ENCODE assay signal across 24 mouse cellular contexts in genomic region chr14:33162238-33162637, GRCm38 (mm10). TPM values are rescaled to one million over a fixed set of nuclear protein-coding genes. Genes with fewer than 3 reads are reported as not detected.
DNase-seq lines count a peak whose midpoint lies in the region; ATAC-seq and TF ChIP-seq lines count a peak whose summit lies in the region.
"Had no signal": no experiment of that assay in that cellular context is flagged by ENCODE, and none has a peak within 500 bp of the region (broad histone marks: within the 10 kb centered on the region; RNA-seq: fewer than 3 reads in every experiment).

No protein-coding gene starts in this region.

- H3K4me2 ChIP-seq in heart, embryonic 15.5 days = no peak overlapping the region
- no peak overlapping the region for H3K4me2 ChIP-seq in heart, embryonic 11.5 days
- H3K4me2 ChIP-seq in heart, postnatal 0 days (ENCODE audit: low read depth, low read length) = no peak overlapping the region
- H3K4me2 ChIP-seq: embryonic facial prominence, embryonic 12.5 days; forebrain, embryonic 13.5 days; forebrain, embryonic 15.5 days had no signal

- H3K9me3 ChIP-seq in heart, embryonic 10.5 days = no peaks in the 10 kb centered on the region
- H3K9me3 ChIP-seq in heart, embryonic 15.5 days (replicated peaks) = no peaks in the 10 kb centered on the region
- H3K9me3 ChIP-seq in heart, embryonic 11.5 days (replicated peaks; ENCODE audit: control insufficient read depth, low read length) = no peaks in the 10 kb centered on the region
- no peaks in the 10 kb centered on the region for H3K9me3 ChIP-seq in heart, postnatal 0 days (replicated peaks; ENCODE audit: control insufficient read depth, low read length)
- H3K9me3 ChIP-seq: embryonic facial prominence, embryonic 10.5 days; embryonic facial prominence, embryonic 12.5 days; forebrain, embryonic 13.5 days; forebrain, embryonic 15.5 days had no signal

- H3K27me3 ChIP-seq in heart, embryonic 10.5 days (ENCODE audit: insufficient read depth, poor library complexity, severe bottlenecking) = no peaks in the 10 kb centered on the region
- no peaks in the 10 kb centered on the region for H3K27me3 ChIP-seq in heart, embryonic 15.5 days
- no peaks in the 10 kb centered on the region for H3K27me3 ChIP-seq in heart, embryonic 11.5 days (ENCODE audit: control insufficient read depth, insufficient read depth, low read length)
- H3K27me3 ChIP-seq in heart, postnatal 0 days (ENCODE audit: control insufficient read depth, insufficient read depth, low read length) = no peaks in the 10 kb centered on the region
- H3K27me3 ChIP-seq: CH12.LX; embryonic facial prominence, embryonic 12.5 days; forebrain, embryonic 13.5 days; forebrain, embryonic 15.5 days had no signal

- H3K4me1 ChIP-seq in heart, embryonic 10.5 days = peaks cover 20% of the 10 kb centered on the region; the same call in 1 of the 2 replicates
- peaks cover 16% of the 10 kb centered on the region for H3K4me1 ChIP-seq in heart, embryonic 15.5 days (replicated peaks)
- H3K4me1 ChIP-seq in heart, embryonic 11.5 days (ENCODE audit: control insufficient read depth, insufficient read depth, low read length) = 0 out of 2 replicates have a peak, but pooled peaks cover 5% of the 10 kb centered on the region
- H3K4me1 ChIP-seq in heart, postnatal 0 days (ENCODE audit: control insufficient read depth, insufficient read depth) = peaks cover 23% of the 10 kb centered on the region
- H3K4me1 ChIP-seq: embryonic facial prominence, embryonic 10.5 days; embryonic facial prominence, embryonic 12.5 days; forebrain, embryonic 13.5 days; forebrain, embryonic 15.5 days had no signal

- H3K4me3 ChIP-seq in heart, embryonic 10.5 days = no peak overlapping the region
- H3K4me3 ChIP-seq in heart, embryonic 15.5 days = no peak overlapping the region
- no peak overlapping the region for H3K4me3 ChIP-seq in heart, embryonic 11.5 days (ENCODE audit: low read depth, low read length)
- no peak overlapping the region for H3K4me3 ChIP-seq in heart, postnatal 0 days (ENCODE audit: low read depth, low read length)
- H3K4me3 ChIP-seq: embryonic facial prominence, embryonic 10.5 days; embryonic facial prominence, embryonic 12.5 days; forebrain, embryonic 13.5 days; forebrain, embryonic 15.5 days had no signal

- peak overlapping the region; percentile 60 for H3K27ac ChIP-seq in heart, embryonic 10.5 days
- H3K27ac ChIP-seq in heart, embryonic 15.5 days = peak overlapping the region; percentile 73
- no peak overlapping the region for H3K27ac ChIP-seq in heart, embryonic 11.5 days (ENCODE audit: low read depth, low read length)
- peak overlapping the region; percentile 56; the same call in 1 of the 2 replicates for H3K27ac ChIP-seq in heart, postnatal 0 days (ENCODE audit: low read depth)
- H3K27ac ChIP-seq: embryonic facial prominence, embryonic 10.5 days; embryonic facial prominence, embryonic 12.5 days; forebrain, embryonic 13.5 days; forebrain, embryonic 15.5 days had no signal

- no peak for ATAC-seq in heart, embryonic 15.5 days (replicated peaks; ENCODE audit: insufficient number of reproducible peaks, insufficient read depth, low FRiP score, low read depth)
- ATAC-seq in heart, embryonic 11.5 days (replicated peaks; ENCODE audit: insufficient number of reproducible peaks, low FRiP score, low TSS enrichment) = no peak
- ATAC-seq in heart, postnatal 0 days (ENCODE audit: insufficient read depth, low read depth) = peak; percentile 71
- ATAC-seq: activated CD4-positive, CD25-positive, alpha-beta regulatory T cell, adult 4 months; CD4-positive, CD25-positive, alpha-beta regulatory T cell, adult 4 months; forebrain, embryonic 13.5 days; forebrain, embryonic 15.5 days; Patski had no signal

- 49% methylated on average over 5 of the region's 5 CpGs for WGBS in heart, embryonic 10.5 days
- 42% methylated on average over 5 of the region's 5 CpGs for WGBS in heart, embryonic 15.5 days
- 46% methylated on average over 5 of the region's 5 CpGs for WGBS in heart, embryonic 11.5 days (ENCODE audit: insufficient replicate concordance)
- WGBS in heart, postnatal 0 days = 33% methylated on average over 5 of the region's 5 CpGs

- no peak for DNase-seq in heart, embryonic 10.5 days (ENCODE audit: low spot score)
- DNase-seq in heart, postnatal 14 days = no peak
- DNase-seq in heart, postnatal 0 days (ENCODE audit: low spot score) = peak; percentile 49
- no peak for DNase-seq in heart, postnatal 36 days
- DNase-seq: adrenal gland, adult 8-10 months; adrenal gland, postnatal 14 days; adrenal gland, postnatal 36 days; B cell, adult 2 months; cerebellum, adult 11-12 months; cerebellum, adult 2 months; cerebellum, adult 9-10 months; cerebellum, postnatal 10 days; cerebellum, postnatal 25 days had no signal

- intact Hi-C loops in heart, postnatal 14 days (cut with DNase I) = no loop called here
- intact Hi-C loops in heart, postnatal 36 days (cut with DNase I) = no loop called here

- no peak overlapping the region for H3K9ac ChIP-seq in heart, embryonic 15.5 days
- no peak overlapping the region for H3K9ac ChIP-seq in heart, embryonic 11.5 days (ENCODE audit: low read depth, low read length)
- H3K9ac ChIP-seq in heart, postnatal 0 days (replicated peaks; ENCODE audit: low read depth, low read length) = no peak overlapping the region
- H3K9ac ChIP-seq: embryonic facial prominence, embryonic 12.5 days; forebrain, embryonic 13.5 days; forebrain, embryonic 15.5 days had no signal

- TF ChIP-seq CTCF in heart, postnatal 0 days (IDR thresholded peaks at IDR 0.05; ENCODE audit: low read depth) = no peak

- H3K36me3 ChIP-seq in heart, embryonic 10.5 days = no peaks in the 10 kb centered on the region
- no peaks in the 10 kb centered on the region for H3K36me3 ChIP-seq in heart, embryonic 15.5 days
- H3K36me3 ChIP-seq in heart, embryonic 11.5 days (ENCODE audit: control insufficient read depth, insufficient read depth, low read length) = no peaks in the 10 kb centered on the region
- no peaks in the 10 kb centered on the region for H3K36me3 ChIP-seq in heart, postnatal 0 days (replicated peaks; ENCODE audit: control insufficient read depth, insufficient read depth, low read length)
- H3K36me3 ChIP-seq: embryonic facial prominence, embryonic 10.5 days; embryonic facial prominence, embryonic 12.5 days; forebrain, embryonic 15.5 days; G1E had no signal

- no peak for TF ChIP-seq EP300 in heart, postnatal 0 days (IDR thresholded peaks at IDR 0.05; ENCODE audit: low read depth)

RNA-seq across cellular contexts. Expression of gene Wdfy4, which starts 23.1 kb away (rescaled TPM):
- polyA plus RNA-seq in heart, embryonic 10.5 days (2016; fragmentation: Nextera tagmentation; extraction: Ambion mirVana) = 0.23 and 0.27 TPM in 2 replicates
- 1 to 10 TPM; 2.3 to 3.1 TPM for total RNA-seq in heart, postnatal 14 days (2021)
- 0.33 and 1.1 TPM in 2 replicates for polyA plus RNA-seq in heart, embryonic 15.5 days (2015; fragmentation: Nextera tagmentation; extraction: Ambion mirVana)
- 0.19 and 0.30 TPM in 2 replicates for polyA plus RNA-seq in heart, embryonic 11.5 days (2014; fragmentation: Nextera tagmentation; extraction: Ambion mirVana)
- 1.4 and 1.5 TPM in 2 replicates for total RNA-seq in heart, postnatal 0 days (2014; rRNA removed; ENCODE audit: low replicate concordance)
- polyA plus RNA-seq in heart, postnatal 0 days (2015; fragmentation: Nextera tagmentation; extraction: Ambion mirVana) = 0.11 and 0.14 TPM in 2 replicates
- 1 to 10 TPM; 2.1 to 3.1 TPM for total RNA-seq in heart, postnatal 36 days (2021)
- total RNA-seq: G1E had no signal
- polyA plus RNA-seq: Patski had no signal

RNA-seq across cellular contexts. Expression of gene Arhgap22, which starts 51.6 kb away (rescaled TPM):
- polyA plus RNA-seq in heart, embryonic 10.5 days (2016; fragmentation: Nextera tagmentation; extraction: Ambion mirVana) = 3.5 and 9.3 TPM in 2 replicates
- total RNA-seq in heart, postnatal 14 days (2021) = 1 to 10 TPM in 1 of 2 experiments, under 1 TPM in 1; 0.95 to 1.0 TPM
- polyA plus RNA-seq in heart, embryonic 15.5 days (2015; fragmentation: Nextera tagmentation; extraction: Ambion mirVana) = 2.4 and 3.2 TPM in 2 replicates
- 3.5 and 4.5 TPM in 2 replicates for polyA plus RNA-seq in heart, embryonic 11.5 days (2014; fragmentation: Nextera tagmentation; extraction: Ambion mirVana)
- total RNA-seq in heart, postnatal 0 days (2014; rRNA removed; ENCODE audit: low replicate concordance) = 2.0 and 4.2 TPM in 2 replicates
- polyA plus RNA-seq in heart, postnatal 0 days (2015; fragmentation: Nextera tagmentation; extraction: Ambion mirVana) = 0.77 and 1.5 TPM in 2 replicates
- total RNA-seq in heart, postnatal 36 days (2021) = 1 to 10 TPM; 1.6 to 2.6 TPM
- polyA plus RNA-seq: CD4-positive, CD25-positive, alpha-beta regulatory T cell, adult 4 months; G1E had no signal
